Mouse (Mus musculus) frontal cortex, adult 2 months (tissue): ENCODE results near the gene Rnase1. TPM values are rescaled to one million over a fixed set of nuclear protein-coding genes. Genes with fewer than 3 reads are reported as not detected.

ENCODE experiments used
- DNase-seq, 2 experiments: peaks; one replicate each; pipeline ENCODE4 v3.0.0; 2022; ENCODE audit warnings: low spot score in 1 of 2; ENCODE audit errors: extremely low spot score in 1 of 2
- polyA plus RNA-seq: library from polyadenylated mRNA; depleted of rRNA; stranded (reverse); fragments of >200 nt; gene quantifications from 2 replicates; pipeline ENCODE4 v1.2.3, GENCODE M21; 2012

Gene Rnase1
- polyA plus RNA-seq, 1 experiment, result 0.72 TPM

GRCm38 (mm10) chr14:51142568-51142967, 4.0 kb downstream of the Rnase1 start:
- DNase-seq, result no peak

- DNase-seq, result no peak
Observed at GRCm38 (mm10) chr14:51142119-51142518, 4.5 kb downstream of the Rnase1 start.

DNA sequence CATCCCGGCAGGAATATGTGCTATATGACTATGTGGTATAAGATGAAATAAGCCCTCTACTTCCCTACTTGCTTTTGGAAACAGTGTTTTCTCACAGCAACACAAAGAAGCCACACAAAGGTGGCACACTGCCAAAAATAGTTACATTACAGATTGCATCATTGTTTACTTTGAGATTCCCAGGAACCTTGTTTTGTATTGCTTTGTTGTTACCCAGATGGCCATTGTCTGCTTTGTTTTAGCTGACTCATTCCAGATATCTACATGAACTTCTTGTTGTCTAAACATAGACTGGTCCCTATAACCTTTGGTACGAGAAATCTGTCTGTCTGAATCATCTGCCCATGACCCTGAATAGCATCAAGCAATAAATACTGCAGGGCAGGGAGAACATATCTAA, 6.2 kb downstream of the Rnase1 start:
- DNase-seq, result no peak

- DNase-seq, result no peak
Observed at GRCm38 (mm10) chr14:51132372-51132771, 14.2 kb downstream of the Rnase1 start.

GRCm38 (mm10) chr14:51131086-51131815, 15.3 kb downstream of the Rnase1 start:
- no peak for DNase-seq

GRCm38 (mm10) chr14:51130315-51130940, 16.2 kb downstream of the Rnase1 start:
- no peak for DNase-seq

DNA sequence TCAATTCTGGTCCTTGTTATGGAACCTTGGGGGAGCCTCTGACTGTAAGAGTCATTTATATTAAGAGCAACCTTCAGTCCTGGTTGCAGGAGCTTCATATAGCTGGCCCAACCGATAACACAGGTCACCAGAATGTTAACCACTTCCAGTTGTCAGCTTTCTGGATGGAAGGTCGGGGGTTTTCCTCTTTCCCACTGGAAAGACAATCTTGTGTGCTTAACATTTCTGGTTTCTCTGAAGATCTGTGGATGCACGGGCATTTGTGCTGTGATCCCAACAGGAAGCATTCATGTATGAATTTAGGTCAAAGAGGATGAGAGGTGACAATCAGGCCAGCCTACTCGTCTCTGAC, 17.0 kb downstream of the Rnase1 start:
- no peak for DNase-seq

DNA sequence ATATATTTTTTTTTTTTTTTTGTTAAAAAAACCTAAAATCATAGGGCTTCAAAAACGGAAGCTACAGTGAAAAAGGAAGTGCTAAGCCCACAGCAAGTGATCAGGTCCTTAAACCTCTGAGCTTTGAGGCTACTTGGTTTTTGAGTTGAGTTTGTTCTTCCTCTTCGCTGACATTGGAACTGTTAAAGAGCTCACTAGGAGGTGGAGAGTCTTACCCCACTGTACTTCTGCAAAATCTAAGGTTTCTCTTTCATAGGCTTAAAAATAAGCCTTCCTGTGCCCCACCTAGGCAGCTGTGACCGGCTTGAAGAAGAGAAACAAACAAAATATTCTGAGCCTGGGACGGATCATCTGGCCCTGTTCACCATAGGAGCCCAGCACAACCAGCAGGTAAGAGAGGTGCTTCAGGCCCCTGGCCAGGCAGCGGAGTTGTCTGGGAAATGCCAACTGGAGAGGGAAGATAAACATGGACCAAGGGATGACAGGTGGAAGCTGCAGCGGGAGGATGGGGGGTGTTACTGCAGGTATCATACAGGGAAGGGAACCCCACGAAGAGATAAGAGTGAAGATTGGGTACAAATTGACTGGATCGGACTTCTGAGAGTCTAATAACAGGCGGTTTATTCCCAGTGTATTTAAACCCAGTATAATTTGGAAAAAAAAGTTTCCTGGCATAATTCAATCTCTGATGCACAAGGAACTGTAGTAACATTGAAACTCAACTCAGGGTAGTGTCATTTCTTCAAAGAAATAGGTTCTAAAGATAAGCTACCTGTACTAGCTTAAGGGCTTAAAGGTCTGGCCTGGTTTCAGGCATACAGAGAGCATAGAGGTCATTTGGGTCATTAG, 17.6 kb downstream of the Rnase1 start:
- DNase-seq, result no peak

GRCm38 (mm10) chr14:51127648-51128258, 18.8 kb downstream of the Rnase1 start:
- DNase-seq, result no peak

- no peak for DNase-seq
Observed at GRCm38 (mm10) chr14:51125684-51126083, 20.9 kb downstream of the Rnase1 start.

DNA sequence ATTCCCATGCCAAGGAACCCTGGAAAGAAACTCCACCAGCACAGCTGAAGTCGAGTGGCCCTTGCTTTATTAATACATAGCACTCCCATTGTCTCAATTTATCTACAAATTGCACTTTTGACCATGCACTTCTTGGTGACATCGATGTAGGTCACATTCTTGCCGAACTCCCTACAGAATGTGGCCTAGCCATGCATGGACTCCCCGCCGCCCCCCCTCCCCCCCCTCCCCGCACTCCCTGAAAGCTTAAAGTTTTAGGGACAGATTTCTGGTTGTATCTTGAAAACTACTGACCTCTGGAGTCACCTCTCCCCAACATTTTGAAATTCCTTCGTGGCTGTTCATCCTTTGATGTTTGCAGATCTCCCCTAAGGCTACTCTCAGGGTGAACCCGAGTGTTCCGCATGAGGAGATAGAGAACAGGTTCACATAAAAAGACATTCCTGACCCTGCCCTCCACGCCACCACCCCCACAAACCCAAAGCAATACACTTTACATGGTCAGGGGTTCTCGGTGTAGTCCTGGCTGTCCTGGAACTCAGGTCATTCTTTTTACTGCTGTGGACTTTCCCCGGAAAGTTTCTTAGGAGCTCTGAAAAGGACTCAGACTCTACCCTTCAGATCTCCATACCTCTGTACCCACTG, 32.5 kb downstream of the Rnase1 start, which contains the start of gene Eddm3b:
Eddm3b (plus strand) TSS at position 511 of the 645 bp plus-strand sequence.
- DNase-seq, result no peak

DNA sequence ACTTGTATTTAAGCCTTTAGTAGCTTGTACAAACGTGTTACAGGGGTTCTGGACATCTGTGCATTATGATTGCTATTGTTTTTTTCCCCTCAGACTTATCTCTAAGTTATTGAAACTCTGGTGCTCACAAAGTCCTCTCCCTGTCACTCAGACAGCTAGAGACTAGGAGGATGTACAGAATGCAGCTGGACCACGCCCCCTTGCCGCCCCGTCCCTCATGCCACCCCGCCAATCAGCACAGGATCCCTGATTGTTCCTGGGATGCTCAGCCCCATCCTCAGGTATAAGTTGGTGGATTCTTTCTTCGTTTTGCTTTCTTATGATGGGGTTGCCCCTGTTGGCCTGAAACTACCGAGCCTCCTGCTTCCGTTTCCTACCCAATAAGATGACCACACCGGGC, 33.1 kb downstream of the Rnase1 start:
- no peak for DNase-seq

DNA sequence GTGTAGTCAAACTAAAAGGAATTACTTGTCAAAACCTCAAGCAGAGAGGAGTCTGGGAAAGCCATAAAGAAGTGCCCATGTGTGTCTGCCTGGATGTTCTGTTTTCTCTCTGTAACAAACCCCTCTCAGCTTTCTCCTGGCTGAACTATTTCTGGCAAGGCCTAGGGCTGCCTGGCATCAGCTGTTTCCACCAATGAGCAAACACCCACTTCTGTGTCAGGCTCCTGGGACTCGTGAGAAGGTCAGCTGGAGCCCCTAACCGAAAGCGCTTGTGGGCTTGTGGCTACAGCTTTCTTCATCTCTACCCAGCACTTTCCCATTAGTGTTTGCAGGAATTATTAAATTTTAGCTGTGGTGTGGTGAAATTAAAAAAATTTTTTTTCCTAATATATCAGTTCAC, 34.6 kb downstream of the Rnase1 start:
- no peak for DNase-seq

DNA sequence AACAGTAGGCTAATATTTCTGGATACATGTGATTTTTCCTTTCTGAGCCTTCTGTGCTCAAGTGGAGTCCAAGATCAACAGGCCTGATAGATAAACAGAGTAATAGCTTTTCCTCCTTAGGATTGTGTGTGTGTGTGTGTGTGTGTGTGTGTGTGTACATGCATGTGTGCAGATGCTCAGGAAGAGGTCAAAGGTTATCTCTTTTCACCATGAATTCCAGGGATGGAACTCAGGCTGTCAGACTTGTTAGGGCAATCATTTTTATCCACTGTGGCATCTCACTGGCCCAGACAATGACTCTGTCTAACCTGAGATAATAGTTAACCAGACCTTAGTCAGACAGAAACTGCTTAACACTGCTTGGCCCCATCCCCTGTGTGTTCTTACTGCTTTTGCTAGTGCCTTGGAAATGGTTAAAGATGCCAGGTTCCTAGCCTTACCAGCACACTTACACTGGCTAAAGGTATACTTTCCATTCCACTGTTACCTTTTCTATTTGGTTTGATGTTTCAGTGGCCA, 40.1 kb downstream of the Rnase1 start:
- DNase-seq, result no peak

- DNase-seq, result no peak
Observed at GRCm38 (mm10) chr14:51104366-51104765, 42.2 kb downstream of the Rnase1 start.

- DNase-seq, result peak in 1 of 2 experiments; percentile 87
Observed at GRCm38 (mm10) chr14:51103217-51103616, 43.4 kb downstream of the Rnase1 start.

DNA sequence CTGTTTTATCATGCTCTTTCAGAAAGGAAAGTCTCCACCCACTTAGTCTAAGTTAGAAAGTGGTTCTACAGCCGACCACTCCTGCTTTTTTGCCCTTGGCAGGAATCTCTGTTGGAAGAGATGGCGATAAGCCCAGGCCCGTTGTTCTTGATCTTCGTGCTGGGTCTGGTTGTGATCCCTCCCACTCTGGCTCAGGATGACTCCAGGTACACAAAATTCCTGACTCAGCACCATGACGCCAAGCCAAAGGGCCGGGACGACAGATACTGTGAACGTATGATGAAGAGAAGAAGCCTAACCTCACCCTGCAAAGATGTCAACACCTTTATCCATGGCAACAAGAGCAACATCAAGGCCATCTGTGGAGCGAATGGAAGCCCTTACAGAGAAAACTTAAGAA, 45.3 kb downstream of the Rnase1 start:
- DNase-seq, result no peak

GRCm38 (mm10) chr14:51098921-51099320, 47.7 kb downstream of the Rnase1 start:
- DNase-seq, result no peak

DNA sequence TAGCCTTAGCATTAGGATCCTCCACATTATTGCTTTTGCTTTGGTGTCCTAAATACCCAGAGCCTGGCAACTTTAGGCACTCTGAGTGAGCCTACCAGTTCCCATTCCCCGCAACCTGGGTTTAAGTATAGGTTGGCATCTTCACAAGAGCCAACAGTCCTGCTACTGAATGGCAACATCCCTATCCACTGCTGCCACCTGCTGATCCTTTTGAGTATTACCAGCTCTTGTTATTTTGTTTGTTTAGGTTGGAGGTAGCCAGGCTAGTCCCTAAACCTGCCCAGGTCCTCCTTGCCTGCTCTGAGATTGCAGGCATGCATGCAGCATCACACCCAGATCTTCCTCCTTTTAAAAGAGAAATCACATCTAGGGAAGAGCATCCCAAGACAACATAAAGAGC, 48.3 kb downstream of the Rnase1 start:
- peak; percentile 80 to 98 for DNase-seq
